Mouse (Mus musculus) cerebellum, adult 2 months (tissue): Measurements from ENCODE around the gene Gnl2.

Experiments
- CTCF ChIP-seq: fragments of 200-500 bp; IDR thresholded peaks from 2 replicates; pipeline ENCODE4 v1.5.1; 2011; ENCODE audit warnings: low read depth, mild to moderate bottlenecking, control low read depth, low read length, moderate library complexity, borderline replicate concordance; ENCODE audit not compliant: insufficient read depth
- POLR2A ChIP-seq: fragments of 200-500 bp; IDR thresholded peaks from 2 replicates; pipeline ENCODE4 v1.6.1; 2011; ENCODE audit warnings: low read length, control low read depth, borderline replicate concordance; ENCODE audit not compliant: insufficient read depth

DNA sequence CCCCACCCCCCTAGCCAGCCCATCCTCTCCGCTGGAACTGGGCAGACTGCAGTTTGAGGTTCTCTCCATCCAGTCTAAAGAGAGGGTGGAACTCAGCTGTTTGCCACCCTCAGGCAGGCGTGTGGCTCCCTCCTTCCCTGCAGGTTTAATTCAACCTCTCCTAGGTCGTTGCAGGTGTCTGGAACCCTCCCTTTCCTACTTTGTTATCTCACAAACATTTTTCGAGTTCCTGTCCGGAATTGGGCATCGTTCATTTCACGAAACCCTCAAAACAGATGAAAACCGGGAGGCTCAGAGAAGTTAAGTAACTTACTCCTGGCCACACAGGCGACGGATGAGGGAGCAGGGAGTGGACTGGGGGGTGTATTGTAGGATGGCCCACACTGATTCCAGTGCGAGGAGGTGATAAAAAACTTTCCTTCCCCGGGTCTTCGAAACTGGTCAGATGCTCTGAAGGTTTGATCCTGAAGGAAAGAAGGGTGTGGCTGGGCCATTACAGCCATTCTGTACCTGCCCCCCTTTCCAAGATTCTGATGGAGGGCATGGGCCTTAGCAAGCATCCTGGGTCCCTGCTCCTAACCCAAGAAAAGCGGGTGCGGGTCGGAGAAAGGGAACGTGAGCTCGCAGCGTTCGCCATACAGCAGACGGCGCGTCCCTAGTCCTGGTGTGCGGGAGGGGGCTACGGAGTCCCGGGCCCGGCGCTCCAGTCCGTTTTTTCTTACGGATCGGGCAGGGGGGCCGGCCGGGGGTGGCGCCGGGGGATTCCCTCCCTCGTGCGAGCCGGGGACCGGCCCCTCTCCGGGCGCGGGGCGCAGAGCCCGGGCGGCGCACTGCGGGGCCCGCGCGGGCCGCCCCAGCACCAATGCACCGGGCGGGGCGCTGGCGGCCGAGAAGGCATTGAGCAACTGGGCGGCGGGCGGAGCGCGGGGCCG is 30.4 kb upstream of the Gnl2 start, which contains the start of gene Rspo1:
- no peak for TF ChIP-seq CTCF
- no peak for TF ChIP-seq POLR2A
